Mouse (Mus musculus) layer of hippocampus, postnatal 25 days (tissue): ENCODE measurements around the gene Gjd3. TPM values are rescaled to one million over a fixed set of nuclear protein-coding genes. Genes with fewer than 3 reads are reported as not detected.

Source experiments
- DNase-seq, 2 experiments: peaks; one replicate each; pipeline ENCODE4 v3.0.0; 2022; ENCODE audit warnings: mixed read lengths in 2 of 2, low spot score in 1 of 2; ENCODE audit errors: extremely low spot score in 1 of 2
- total RNA-seq, 2 experiments: library from RNA; stranded (reverse); gene quantifications; 2 replicates each; pipeline ENCODE4 v1.2.3; 2021

Gene Gjd3
- total RNA-seq, 2 experiments from 2014 or later, result 1.5 to 2.3 TPM

DNA sequence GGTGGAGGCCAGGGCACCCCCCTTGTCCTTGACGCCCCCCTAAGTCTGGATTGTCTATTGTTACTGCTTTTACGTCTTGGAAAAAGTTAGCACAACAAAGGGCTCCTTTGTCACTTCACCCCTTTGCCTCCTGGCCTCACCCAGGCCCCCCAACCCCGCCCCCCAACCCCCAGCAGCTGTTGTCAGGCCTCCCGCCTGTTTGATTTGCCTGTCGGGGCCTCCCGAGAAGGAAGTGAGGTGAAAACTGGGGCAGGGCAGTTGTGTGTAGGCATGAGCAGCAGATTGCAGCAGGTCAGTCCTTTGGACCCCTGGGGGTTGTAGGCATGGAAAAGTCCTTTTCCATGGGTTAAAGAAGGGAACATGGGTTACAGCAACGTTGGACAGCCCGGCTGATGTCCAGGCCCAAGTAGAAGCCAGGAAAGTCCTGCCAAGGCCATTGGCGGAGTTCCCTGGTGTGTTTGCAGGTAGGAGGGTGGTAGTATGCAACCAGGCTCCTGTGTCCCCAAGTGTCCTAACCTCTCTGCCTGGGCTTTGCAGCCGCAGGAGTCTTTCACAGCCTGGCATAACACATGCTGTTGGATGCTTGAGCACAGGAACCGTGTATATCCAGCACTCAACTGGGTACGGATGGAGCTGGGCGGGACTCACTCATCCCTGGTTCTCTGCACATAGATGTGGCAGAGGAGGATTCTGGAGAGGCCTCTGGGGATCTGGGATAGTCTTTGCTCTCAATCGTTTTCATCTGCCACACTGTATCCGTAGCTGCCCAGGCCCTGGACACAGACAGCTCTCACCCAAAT lies 18.0 kb downstream of the Gjd3 start:
- no peak for DNase-seq

- DNase-seq, result no peak
These were observed 18.6 kb downstream of the Gjd3 start for GRCm38 (mm10) chr11:98964201-98964615.

GRCm38 (mm10) chr11:98963191-98964021 lies 19.4 kb downstream of the Gjd3 start:
- DNase-seq, result no peak

GRCm38 (mm10) chr11:98962421-98963095 lies 20.3 kb downstream of the Gjd3 start:
- no peak for DNase-seq

DNA sequence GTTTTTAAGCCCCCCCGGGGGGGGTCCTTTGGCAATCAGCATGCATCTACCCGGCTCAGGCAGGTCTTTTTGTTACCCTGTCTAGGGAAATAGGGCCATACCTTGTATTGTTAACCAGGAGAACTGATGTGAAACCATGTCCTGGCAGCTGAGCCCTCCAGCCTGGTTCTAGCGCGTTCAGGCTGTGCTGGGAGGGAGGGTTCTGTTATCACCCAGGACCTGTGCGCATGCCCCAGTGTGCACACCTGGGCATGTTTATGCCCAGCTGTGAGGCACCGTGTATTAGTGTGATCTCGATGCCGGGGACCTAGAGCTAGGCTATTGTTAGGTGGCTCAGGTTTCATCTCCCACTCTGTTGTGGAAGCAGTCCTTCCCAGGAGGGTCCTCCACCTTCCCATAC lies 21.1 kb downstream of the Gjd3 start:
- no peak for DNase-seq

GRCm38 (mm10) chr11:98961051-98961592 lies 21.7 kb downstream of the Gjd3 start:
- DNase-seq, result no peak

DNA sequence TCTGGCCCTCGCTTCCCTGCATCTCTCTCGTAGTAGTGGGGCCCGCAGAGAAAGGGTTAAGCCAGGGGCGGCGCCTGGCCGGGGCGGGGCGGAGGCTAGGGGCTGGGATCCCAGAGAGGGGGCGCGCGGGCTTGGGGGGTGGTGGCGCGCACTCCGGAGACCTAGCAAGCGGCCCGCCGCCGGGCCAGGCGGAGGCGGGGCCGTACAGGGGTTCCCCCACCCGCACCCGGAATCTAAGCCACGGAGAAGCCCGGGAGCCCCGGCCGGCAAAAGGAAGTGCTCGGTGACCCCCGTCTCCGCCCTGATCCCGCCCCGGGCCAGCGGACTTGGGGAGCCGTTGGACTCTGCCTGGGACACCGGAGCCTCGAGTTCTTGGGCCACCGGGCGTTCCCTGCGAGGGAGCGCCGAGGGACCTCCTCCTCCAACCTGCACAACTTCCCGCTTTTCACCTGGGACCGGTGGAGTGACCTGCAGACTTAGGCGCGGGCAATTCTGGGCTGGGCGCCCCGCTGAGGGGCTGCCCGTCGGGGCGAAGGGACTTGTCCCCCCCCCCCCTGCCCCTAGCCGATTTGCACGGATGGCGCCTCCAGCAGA lies 22.4 kb downstream of the Gjd3 start:
- no peak for DNase-seq

DNA sequence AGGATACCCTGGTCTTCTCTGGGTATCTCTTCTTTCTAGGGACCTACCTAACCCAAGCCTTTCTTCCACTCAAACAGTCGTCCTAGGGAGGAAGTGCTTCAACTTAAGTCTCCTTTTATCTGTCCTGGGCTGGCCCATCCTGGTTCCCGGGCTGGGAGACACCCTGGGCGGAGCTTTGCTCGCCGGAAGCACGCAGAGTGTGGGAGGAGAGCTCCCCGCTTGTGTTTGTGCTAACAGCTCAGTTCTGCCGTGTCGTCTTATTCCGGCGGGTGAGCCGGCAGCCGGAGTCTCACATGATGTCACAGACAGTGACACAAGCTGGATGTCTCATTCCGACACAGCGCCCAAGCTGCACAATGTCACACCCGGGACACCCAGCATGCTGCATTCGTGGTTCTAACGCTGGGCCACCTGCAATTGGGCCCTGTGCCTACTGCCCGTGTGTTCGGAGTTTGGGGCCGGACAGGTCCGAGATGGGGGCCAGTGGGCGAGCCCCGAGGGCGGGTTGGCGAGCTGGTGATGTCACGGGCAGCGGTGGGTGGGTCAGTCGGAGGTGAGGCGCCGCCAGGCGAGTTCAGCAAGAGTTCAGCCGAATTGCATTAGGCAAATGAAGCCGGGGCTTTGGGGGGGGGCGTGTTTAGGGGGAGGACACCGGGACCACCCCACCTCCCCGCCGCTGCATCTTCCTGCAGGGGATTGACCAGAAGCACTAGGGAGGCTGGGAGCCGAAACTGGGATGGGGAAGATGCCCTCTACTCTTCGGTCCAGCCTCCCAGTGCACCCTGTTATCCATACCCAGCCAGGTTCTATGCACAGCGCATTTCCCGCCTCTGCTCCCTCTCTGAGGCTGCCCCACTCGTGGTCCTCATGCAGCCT lies 23.1 kb downstream of the Gjd3 start:
- DNase-seq, result no peak

DNA sequence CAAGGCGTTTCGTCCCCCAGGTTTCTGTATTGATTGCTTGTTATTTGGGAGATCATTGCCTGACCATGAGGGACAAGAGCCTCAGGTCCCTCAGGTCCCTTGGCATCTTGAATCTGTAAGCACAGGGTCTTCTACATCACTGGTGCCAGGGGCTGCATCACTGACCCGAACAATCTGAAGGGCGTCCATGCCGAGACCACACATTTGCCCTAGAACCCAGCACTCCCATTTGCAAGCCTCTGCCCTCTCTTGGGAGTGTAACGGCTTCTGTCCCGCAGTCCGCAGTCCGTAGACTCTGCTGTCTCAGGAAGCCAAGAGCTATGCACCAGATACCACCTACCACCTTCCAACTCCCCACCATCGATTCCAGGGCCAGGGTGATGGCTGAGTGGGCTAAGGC lies 26.5 kb downstream of the Gjd3 start:
- no peak for DNase-seq

GRCm38 (mm10) chr11:98955707-98956235 lies 27.0 kb downstream of the Gjd3 start:
- DNase-seq, result no peak

DNA sequence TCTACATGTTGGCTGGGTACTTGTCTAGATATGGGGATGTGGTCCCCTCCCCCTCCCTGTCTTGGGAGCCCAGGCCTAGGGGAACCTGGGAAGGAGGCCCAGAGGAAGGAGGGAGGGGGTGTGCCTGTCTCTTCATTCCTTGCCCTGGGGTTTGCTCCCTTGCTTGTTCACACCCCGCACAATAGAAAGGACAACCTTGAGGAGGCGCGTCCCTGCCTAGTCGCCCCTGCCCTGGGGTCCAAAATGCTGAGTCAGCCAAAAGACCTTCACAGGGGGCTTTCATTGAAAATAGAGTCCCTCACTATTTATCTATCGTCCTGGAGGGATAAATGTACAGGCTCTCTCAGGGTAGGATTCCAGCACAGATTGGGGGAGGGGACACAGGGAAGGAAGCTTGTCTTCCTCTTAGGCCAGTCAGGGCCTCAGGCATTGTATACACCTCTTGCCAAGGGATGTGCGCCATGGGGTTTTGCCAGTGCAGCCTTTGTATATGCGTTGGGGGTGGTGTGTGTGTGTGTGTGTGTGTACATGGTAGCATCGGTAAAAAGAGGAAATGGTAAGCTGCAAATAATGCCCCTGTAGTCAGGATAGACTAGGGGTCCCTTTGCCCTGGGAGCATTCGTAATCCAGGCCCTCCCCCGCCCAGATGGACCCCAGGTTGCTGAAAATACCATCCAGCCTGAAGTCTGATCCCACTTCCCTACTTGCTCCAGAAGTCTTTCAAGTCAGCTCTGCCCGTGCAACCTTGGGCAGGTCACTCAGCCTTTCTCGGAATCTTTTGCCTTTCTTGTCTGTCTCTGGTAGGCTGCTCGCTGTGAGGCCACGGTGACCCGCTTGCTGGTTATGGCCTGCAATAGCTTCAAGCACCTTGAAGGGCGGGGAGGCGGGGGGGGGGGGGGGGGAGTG lies 27.8 kb downstream of the Gjd3 start:
- no peak for DNase-seq

DNA sequence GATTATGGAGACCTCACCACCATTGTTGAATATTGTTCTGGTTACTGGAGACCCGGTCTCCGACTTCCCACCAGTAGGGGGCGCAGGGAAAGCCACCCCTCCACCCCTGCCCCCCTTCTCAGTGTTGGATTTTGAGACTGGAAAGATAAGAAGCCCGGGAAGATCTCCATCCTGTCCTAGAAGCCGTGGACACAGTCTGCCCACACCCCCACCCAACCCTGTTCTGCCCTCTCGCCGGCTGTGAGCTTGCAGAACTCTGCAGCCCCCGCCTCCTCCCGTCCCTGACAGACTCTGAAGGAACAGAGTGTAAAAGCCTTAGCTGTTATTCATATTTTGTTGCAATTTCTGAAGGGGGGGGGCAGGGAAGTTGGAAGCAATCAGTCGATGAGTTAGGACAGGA lies 28.4 kb downstream of the Gjd3 start:
- peak in 1 of 2 experiments; percentile 78 for DNase-seq

DNA sequence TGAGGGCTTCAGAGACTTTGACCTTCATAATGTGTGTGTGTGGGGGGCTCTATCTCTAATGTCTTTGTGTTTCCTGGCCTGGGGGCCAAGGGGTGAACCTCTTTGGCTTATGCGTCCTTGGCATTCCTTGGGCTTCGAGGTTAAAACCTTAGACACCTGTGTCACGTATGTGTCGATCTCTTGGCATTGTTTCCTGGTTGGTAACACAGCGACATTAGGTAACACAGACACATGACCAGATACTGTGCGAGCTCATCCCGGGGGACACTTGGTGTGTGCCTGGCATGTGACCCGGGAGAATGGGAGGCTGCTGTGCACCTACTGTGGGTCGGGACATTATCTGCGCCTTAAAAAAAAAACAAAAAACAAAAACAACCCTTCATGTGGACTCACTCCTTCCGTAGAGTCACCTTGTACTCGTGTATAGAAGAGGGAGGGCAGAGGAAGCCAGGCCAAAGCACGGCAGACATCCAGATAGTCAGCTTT lies 28.9 kb downstream of the Gjd3 start:
- no peak for DNase-seq

GRCm38 (mm10) chr11:98953361-98953760 lies 29.5 kb downstream of the Gjd3 start:
- no peak for DNase-seq

- no peak for DNase-seq
These were observed 30.1 kb downstream of the Gjd3 start for GRCm38 (mm10) chr11:98952736-98953135.

DNA sequence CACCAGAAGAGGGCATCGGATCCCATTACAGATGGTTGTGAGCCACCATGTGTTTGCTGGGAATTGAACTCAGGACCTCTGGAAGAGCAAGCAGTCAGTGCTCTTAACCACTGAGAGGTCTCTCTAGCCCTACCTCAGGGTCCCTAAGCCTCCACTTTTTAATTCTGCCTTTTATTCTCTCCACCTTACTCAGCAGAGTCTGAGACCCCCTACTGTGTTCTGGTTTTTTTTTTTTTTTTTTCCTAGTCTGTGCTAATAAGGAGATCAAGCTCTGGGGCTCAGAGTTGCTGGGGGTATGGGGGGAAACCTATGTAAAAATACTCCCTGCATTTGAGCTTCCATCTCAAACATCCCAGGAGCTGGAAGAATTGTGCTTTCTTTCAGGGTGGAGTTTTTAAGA lies 30.7 kb downstream of the Gjd3 start:
- no peak for DNase-seq

DNA sequence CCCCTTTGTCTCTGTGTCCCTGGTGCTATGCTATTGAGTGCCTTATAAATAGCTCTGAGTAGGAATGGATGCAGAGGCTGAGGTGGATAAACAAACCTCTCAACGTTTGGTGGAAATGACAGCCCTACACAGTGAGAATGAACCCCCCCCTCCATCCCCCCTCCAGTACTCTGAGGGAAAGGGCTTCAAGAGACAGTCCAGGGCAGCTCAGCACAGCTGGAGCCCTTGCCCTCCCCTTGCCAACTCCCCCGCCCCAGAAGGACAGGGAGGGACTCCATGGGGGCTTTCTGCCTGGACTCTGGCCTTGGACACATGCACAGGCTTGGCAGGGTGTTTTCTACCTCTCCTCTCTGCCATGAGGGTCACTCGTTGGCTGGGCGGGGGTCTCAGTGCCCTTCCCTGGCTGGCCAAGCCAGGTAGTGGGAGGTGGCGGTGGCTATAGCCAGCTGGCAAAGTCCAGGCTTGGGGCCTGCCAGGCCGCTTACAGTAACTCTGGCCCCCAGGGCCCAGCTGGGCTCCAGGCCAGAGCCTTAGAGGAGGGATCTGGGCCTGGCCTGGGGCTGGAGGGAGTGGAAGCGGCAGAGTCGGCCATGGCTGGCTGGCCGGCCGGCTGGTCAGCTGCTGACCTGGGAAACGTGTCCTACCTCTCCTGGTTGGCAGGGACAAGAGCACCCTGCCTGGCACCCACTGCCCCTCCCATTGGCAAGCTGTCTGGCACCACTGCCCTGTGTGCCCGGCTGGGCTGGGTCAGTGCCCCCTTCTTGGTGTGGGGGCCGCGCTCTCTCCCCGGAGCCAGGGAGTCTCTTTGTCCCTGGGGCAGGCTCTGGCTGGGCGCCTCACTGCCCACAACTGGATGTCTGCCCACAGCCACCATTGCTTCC lies 31.6 kb downstream of the Gjd3 start:
- DNase-seq, result no peak
